Mouse (Mus musculus): ENCODE measurements around the gene Glipr1l2.
"Not testable (repeated sequence)": the region's sequence is repeated elsewhere in the genome, so short reads cannot be mapped to it uniquely, and the experiment has no call there.

The Glipr1l2 gene

DNA sequence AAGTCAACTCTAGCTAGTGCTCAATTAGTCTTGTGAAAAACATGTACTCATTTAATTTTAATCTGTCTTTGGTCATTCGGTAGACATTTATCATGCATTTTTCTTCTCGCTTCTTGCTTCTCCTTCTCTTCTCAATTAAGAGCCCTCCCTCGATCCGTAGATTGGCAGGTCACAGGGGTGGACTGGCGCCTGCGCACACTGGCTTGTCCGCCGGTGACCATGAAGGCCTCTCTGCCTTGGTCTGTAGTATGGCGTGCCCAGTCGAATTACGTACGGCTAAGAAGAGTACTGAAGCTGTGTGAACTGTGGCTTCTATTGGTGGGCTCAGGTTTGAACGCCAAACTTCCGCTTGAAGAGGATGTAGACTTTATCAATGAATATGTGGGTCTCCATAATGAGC, at the start of gene Glipr1l2:
Gene Glipr1l2 (plus strand): TSS at position 198 of the 400 bp plus-strand sequence.
- no peak for DNase-seq (ENCODE audit: low spot score in 2 of 2)

DNA sequence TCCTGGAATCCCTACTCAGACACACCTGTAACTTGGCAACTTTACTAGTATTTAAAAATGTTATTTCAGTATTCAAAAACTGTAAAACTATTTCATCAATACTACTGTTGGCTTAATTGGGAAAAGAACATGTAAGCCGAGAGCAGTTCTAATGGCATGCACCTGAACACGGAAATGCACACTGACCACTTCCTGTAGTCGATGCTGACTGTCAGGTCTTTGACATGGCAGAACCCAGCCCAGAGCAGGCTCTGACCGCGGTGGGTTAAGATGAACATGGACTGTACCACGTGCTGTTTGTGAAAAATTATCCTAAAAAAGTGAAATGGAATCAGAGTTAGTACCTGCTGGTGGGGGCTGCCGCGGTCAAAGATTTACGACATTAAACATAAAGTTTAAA, 39.6 kb upstream of the Glipr1l2 start:
- not testable (repeated sequence) for DNase-seq (ENCODE audit: low spot score in 2 of 2)

DNA sequence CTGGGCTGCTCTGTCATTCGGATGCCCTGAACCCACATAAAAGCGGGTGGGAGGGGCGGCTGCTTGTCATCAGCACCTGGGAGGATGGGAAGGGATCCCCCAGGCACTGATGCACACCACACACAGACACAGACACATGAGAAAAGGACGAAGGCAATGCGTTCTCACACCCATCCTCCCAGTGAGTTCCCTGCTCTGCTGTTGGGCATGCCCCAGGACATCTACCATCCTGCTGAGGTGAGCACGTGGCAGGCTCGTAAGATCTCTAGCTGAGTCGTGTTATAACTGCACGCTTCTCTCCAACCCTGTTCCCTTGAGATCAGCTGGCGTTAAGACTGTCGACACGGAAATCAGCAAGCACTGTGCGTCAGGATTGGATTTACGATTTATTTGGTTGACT, 38.9 kb upstream of the Glipr1l2 start:
- DNase-seq (ENCODE audit: low spot score in 2 of 2) = not testable (repeated sequence)

DNA sequence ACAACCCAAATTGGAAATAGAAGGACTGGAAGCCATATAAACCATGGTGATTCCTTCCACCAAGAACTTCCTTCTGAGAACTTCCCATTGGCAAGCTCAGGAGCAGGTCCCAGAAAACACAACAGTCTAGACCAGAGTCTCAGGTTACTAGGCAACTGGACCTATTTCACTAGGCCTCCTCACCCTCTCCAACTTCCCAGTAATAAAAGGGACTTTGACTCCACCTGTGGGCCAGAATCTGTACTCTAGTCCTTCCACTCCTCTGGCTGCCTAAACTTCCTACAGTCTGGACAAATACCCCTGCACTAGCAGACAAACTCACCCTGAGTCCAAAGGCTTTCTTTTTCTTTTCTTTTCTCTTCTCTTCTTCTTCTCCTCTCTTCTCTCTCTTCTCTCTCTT, 31.9 kb upstream of the Glipr1l2 start:
- no peak for DNase-seq (ENCODE audit: low spot score in 2 of 2)

DNA sequence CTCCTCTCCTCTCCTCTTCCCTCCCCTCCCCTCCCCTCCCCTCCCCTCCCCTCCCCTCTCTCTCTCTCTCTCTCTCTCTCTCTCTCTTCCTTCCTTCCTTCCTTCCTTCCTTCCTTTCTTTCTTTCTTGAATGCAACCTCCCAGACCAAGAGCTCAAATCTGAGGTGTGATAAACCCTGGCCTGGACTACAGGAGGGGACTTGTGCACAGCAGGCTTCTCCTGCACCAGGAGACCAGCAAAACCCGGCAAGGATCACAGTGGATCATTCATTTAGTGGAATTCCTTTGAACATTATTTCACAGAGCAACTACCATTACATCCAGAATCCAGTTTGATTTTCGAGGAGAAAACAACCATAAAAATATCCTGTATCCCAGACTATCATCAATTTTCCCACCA, 31.2 kb upstream of the Glipr1l2 start:
- peak in 1 of 2 experiments; percentile 19 for DNase-seq (ENCODE audit: low spot score in 2 of 2)

DNA sequence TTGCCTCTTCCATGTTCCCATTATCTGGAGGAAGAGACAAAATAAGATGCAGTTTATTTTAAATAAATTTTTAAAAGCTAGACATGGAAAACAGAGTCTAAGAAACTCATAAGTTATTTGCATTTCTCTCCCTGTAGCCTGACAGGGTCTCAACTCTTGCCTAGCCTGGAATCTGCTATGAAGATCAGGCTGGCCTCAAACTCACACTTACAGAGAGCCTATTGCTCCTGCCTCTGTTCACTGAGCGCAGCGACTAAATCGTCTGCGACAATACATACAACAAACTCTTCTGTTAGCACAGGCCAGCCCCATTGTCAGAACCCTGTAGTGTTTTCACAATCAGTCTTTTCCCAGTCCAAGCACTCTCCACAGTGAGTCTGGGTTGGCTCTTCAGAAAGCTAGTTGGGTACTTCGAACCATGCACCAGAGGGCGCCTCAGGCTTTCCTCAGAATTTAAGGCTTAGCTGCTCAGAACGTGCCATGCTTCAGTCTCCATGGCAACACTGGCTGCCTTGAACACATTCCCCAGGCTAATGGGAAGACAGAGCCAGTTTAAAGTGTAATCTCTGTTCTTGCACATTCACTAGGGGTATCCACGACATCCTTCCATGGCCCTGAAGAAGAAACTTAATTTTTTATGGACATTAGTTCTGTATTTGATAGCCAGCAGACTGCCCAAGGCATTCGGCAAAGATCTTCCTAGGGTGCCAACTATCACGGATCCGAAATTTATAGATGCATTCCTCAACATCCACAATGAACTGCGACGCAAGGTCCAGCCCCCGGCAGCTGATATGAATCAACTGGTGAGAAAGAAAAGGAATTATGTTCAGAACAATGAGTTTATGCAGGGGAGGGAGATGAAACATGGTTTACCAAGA, 23.2 kb upstream of the Glipr1l2 start, which contains the start of gene Glipr1l1:
Gene Glipr1l1 (plus strand): TSS at position 488 of the 881 bp plus-strand sequence.
- peak; percentile 92 to 93 for DNase-seq (ENCODE audit: low spot score in 2 of 2)

DNA sequence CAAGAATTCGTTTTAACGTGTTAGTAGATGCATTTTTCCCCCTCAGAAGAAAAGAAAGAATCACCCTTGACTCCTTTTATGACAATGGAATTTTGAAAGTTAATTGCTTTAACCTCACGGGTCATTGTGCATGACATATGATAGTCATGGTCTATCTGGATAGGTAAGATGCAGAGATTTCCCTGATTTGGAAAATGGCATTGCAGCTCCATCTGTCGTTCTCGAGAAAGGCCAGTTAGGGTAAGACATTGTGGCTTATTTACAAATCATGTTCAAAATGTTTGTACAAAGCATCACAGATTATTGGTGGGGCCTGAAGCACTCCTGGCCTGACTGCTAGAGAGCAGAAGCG, 22.6 kb upstream of the Glipr1l2 start:
- DNase-seq (ENCODE audit: low spot score in 2 of 2) = not testable (repeated sequence)

DNA sequence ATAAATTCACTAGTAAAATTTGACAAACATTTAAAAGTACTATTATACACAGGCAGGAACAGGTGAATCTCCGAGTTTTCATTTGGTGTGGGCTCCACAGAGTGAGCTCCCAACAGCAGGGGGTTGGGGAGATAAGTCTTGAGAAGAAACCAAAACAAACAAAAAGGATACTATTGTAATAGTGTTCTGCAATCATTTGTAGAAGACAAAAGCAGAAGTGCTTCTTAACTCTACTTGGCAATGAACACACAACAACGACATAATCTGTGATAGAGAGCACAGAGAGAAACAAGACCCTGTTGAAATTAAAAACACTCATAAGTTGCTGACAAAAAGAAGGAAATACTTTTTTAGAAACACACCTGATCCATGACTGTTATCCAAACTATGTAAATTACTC, 3.1 kb upstream of the Glipr1l2 start:
- DNase-seq (ENCODE audit: low spot score in 2 of 2) = no peak

DNA sequence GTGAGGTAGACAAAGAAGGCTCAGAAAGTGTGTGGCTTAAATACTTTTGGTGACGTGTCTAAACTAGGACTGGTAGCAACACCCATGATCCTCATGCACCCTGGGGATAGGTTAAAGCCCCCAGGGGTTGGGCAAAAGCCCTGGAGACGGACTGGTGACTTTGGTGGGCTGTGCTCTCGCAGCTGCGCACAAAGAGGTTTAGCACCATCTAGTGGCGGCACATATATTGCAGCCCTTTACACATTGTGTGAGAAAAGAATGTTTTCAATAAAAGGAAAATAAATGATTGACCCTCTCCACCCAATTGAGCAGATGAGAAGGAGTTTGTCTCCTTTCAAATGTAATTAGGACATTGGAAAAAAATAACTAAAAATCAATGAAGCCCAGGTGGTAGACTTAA, 22.6 kb downstream of the Glipr1l2 start:
- peak; percentile 42 to 63 for DNase-seq (ENCODE audit: low spot score in 2 of 2)

DNA sequence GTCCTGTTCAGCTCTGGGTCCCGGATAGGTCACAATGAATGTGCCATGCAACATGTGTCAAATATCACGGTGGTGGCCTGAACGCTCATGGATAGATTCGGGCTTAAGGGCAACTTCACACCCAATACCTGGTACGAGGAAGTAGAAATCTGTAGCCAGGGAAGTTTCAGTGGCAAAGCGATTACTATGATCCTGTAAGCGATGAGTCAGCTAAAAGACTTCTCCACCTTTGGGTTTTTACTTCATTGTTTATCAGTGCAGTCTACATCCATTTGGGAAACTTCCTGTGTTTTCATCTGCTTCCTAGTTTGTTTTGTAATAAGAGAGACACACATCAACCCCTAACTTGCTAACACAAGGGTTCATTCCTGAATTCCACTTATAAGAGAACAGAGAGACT, 27.2 kb downstream of the Glipr1l2 start:
- DNase-seq (ENCODE audit: low spot score in 2 of 2) = no peak

DNA sequence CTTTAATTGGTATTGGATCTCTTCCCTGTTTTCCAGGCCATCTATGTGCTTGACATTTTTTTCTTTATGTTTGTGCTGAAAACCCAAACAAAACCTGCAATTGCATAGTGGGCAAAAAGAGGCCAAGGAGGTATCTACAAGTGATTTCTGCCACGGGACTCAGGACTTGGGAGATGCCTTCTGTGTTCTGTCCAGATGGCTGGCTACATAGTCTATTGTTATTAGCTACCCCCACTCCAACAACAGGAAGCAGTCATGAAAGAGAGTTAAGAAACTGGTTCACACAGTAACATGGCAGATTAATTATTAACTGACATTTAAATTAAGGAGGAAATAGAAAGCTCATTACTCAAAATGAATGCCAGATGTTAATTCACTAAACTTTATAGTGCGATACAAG, 41.9 kb downstream of the Glipr1l2 start:
- not testable (repeated sequence) for DNase-seq (ENCODE audit: low spot score in 2 of 2)

DNA sequence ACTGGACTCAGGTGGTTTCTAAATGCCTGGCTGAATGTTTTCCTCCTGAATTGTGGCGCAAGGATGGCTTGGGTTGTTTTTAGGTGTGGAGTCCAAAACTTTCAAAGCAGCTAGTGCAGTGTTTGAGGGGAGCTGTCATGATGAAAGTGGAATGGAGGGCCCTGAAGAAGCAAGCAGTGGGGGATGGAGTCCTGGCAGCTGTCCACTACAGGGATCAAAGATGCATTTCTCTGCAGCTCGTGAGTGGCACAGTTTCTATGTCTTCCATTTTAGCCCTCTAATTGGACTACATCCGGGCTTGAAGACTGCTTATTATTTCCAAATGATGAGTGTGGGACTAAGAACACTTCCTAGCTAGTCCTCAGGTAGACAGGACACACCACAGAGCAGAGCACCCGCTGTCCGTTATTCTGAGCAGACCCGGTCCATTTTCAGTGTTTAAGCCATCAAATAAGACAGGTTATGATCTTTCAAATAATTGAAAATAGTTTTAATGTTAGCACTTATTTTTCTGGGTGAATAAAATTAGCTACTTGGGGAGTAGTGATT, 44.6 kb downstream of the Glipr1l2 start:
- DNase-seq (ENCODE audit: low spot score in 2 of 2) = not testable (repeated sequence)

DNA sequence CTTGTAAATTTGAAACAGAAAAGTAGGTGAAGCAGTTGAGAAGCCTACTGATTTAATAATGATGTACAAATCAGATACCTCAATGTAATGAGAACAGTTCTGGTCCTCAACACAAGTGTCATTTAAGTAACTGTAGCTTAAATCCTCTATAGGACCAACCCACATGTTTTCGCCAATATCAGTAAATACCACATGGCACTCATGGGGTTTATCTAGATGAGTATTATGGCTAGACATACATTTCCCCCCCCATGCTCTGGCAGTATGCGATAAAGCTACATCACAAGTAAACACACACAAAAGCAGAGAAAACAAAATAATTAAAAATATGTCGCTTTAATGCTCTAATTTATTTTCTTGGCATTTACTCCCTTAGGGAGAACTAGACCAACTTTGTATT, 49.0 kb downstream of the Glipr1l2 start:
- no peak for DNase-seq (ENCODE audit: low spot score in 2 of 2)

DNA sequence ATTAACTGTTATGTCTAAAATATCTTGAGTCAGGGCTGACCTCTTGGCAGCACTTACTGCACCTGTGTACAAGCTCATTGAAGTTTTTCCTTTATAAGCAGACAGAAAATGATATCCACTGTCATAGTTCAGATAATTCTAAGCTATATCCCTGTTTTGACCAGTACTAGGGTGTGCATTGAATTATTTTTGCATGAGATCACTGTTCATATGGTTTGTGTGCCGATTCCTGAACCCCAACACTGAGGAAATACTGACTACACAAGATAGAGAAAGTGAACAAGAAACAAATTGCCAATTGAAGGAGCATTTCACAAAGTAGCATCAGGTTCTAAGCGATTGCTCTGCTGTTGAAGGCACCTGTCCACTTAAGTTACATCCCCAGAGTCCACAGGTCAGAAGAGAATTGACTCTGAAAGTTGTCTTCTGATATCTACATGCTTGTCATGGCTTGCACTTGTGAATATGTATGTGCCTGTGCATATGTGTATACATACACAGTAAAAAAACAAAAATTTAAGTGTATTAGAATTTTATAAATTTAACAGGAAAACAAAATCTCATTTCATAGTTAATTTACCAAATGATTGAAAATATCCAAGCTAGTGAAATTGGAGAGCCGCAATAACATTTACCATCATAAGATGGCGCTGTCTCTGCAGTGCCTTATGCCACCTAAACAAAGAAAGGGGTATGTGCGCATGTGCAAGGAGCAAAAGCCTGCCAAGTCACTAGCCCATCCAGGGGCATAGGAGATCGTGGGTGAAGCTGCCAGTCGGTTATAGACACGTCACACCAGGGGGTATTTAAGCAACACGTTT, 55.1 kb downstream of the Glipr1l2 start:
- peak; percentile 60 to 64 for DNase-seq (ENCODE audit: low spot score in 2 of 2)

DNA sequence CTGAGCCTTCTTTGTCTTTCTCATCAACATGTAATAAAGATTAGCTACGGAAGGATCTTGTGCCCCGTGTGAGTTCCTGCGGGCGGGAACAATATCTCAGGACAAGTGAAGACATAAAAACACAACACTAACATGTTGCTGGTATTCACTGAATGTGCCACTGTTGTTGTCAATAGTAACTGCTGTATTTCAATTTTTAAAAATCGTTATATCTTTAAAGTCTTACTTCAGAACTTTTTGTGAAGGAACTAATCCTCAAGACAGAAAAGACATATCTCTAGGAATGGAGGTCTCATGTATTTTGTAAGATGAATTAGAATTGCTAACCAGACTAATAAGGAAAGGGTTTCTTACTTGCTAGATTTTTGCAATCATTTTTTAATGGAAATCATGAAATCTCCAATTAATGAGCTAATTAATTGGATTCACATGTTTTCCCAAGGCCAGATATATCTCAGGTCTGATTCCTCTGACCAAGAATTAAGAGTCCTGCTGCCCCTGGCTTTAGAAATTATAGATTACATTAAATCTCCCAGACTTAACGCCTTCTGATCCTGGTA, 55.8 kb downstream of the Glipr1l2 start:
- no peak for DNase-seq (ENCODE audit: low spot score in 2 of 2)

DNA sequence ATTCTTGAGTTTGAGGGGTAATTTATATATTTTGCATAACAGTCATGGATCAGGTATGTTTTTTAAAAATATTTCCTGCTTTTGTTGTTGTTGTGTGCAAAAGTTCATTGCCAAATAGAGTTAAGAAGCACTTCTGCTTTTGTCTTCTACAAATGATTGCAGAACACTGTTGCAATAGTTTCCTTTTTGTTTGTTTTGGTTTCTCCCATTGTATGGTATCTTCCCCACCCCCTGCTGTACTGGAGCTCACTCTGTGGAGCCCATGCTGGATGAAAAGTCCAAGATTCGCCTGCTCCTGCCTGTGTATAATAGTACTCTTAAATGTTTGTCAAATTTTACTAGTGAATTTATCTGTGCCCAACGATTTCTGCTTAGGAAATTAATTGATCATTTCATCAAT, 56.7 kb downstream of the Glipr1l2 start:
- no peak for DNase-seq (ENCODE audit: low spot score in 2 of 2)
